Mouse (Mus musculus): Measurements from ENCODE around the gene Tmem233. TPM values are rescaled to one million over a fixed set of nuclear protein-coding genes. Genes with fewer than 3 reads are reported as not detected.

Gene Tmem233
- polyA plus RNA-seq, 1 experiment from 2014 or later = not detected

- Histone ChIP-seq H3K9me3 (ENCODE audit: control insufficient read depth) (no peaks in the 10 kb centered on the region), H3K9ac (ENCODE audit: low read depth, low read length) (no peak overlapping the region), H3K4me1 (replicated peaks; ENCODE audit: control insufficient read depth, insufficient read depth, low read length) (no peaks in the 10 kb centered on the region), H3K4me2 (replicated peaks; ENCODE audit: low read depth) (no peak overlapping the region), H3K36me3 (ENCODE audit: control insufficient read depth, insufficient read depth) (no peaks in the 10 kb centered on the region), H3K27ac (ENCODE audit: low read depth, low read length) (no peak overlapping the region), H3K4me3 (ENCODE audit: low read depth, low read length) (no peak overlapping the region), H3K27me3 (replicated peaks; ENCODE audit: control insufficient read depth, insufficient read depth, low read length) (no peaks in the 10 kb centered on the region; the same call in 1 of the 2 replicates)
- whole genome bisulfite sequencing = 84% methylated on average over 6 of the region's 6 CpGs
- no peak for TF ChIP-seq CTCF (IDR thresholded peaks at IDR 0.05; ENCODE audit: low read depth)
- no peak for ATAC-seq
Measured at GRCm38 (mm10) chr5:116084231-116084630, 1.2 kb upstream of the Tmem233 start.

DNA sequence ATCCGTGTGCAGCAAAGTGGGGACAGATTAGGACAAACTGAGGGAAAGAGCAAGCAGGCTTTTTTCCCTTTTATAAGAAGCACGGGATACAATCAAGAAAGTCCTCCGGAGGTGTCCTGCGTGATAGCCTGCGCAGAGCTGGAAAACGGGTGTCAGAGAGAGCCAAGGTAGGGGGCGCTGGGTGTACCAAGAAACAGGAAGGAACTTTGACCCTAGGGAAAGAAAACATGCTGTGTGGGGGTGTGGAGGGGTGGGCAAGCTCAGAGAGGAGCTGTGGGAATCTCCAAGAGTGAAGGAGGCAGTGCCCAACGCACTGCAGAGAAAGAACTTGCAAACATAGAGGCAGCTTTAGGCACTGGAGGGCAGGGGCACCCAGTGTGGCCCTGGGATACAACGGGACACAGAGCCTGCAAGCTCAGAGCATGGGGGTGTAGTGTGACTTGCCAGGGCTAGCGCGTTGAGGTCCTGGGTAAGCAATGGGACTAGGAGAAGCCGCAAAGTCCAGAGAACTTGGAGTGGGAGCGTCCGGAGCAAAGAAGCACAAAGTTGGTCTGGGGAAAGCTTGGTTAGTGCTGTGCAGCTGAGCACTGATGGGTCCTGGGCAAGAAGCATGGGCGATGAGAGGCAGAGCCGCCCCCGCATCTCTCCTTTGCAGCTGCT is 673 bp downstream of the Tmem233 start:
- ATAC-seq = no peak
- Histone ChIP-seq H3K27ac (ENCODE audit: low read depth, low read length) (no peak overlapping the region), H3K9me3 (ENCODE audit: control insufficient read depth) (no peaks in the 10 kb centered on the region), H3K4me2 (replicated peaks; ENCODE audit: low read depth) (no peak overlapping the region), H3K9ac (ENCODE audit: low read depth, low read length) (no peak overlapping the region), H3K4me1 (replicated peaks; ENCODE audit: control insufficient read depth, insufficient read depth, low read length) (no peaks in the 10 kb centered on the region), H3K27me3 (replicated peaks; ENCODE audit: control insufficient read depth, insufficient read depth, low read length) (no peaks in the 10 kb centered on the region; the same call in 1 of the 2 replicates), H3K4me3 (ENCODE audit: low read depth, low read length) (no peak overlapping the region), H3K36me3 (ENCODE audit: control insufficient read depth, insufficient read depth) (no peaks in the 10 kb centered on the region)
- TF ChIP-seq CTCF (IDR thresholded peaks at IDR 0.05; ENCODE audit: low read depth) = no peak
- 39% methylated on average over 17 of the region's 17 CpGs for WGBS

DNA sequence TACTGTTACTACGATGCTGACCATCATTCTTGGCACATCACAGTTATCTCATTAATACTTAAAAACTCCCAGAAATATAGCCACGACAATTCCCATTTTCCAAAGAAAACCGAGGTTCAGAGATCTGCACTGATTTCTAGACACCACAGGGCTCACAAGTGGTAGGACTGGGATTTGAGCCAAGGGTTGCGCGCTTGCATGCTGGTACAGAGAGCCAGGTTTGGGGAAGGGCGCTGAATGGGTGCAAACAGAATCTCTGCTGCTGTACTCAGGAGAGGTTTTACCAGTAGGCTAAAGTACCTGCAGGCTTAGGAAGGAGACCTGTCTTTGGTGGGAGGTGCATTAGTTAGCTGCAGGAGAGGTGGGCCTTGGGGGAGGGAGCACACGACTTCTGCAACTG is 1.4 kb downstream of the Tmem233 start:
- Histone ChIP-seq H3K9me3 (ENCODE audit: control insufficient read depth) (no peaks in the 10 kb centered on the region), H3K36me3 (ENCODE audit: control insufficient read depth, insufficient read depth) (no peaks in the 10 kb centered on the region), H3K4me2 (replicated peaks; ENCODE audit: low read depth) (no peak overlapping the region), H3K9ac (ENCODE audit: low read depth, low read length) (no peak overlapping the region), H3K27me3 (replicated peaks; ENCODE audit: control insufficient read depth, insufficient read depth, low read length) (no peaks in the 10 kb centered on the region; the same call in 1 of the 2 replicates), H3K27ac (ENCODE audit: low read depth, low read length) (no peak overlapping the region), H3K4me3 (ENCODE audit: low read depth, low read length) (no peak overlapping the region), H3K4me1 (replicated peaks; ENCODE audit: control insufficient read depth, insufficient read depth, low read length) (no peaks in the 10 kb centered on the region)
- ATAC-seq = no peak
- TF ChIP-seq CTCF (IDR thresholded peaks at IDR 0.05; ENCODE audit: low read depth) = no peak
- 76% methylated on average over 7 of the region's 7 CpGs for WGBS

DNA sequence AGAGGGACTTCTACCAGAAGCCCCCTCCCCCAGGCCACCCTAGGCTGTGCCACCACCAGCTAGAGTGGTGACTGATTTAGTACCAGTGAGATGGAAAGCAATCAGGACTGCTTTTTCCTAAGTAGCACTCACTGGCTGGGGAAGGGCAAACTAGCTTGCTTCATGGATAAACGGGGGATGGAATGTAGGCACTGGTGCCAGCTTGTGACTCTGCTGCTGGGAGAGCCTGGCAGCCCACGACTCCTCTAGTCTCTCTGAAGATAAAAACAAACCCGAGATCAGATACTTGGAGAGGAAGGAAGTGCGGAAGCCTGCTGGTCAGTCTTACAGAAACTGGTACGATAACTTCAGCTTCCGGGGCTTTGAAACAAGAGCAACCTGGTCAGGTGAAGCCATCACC is 2.3 kb downstream of the Tmem233 start:
- Histone ChIP-seq H3K9me3 (ENCODE audit: control insufficient read depth) (no peaks in the 10 kb centered on the region), H3K4me2 (replicated peaks; ENCODE audit: low read depth) (no peak overlapping the region), H3K36me3 (ENCODE audit: control insufficient read depth, insufficient read depth) (no peaks in the 10 kb centered on the region), H3K4me3 (ENCODE audit: low read depth, low read length) (no peak overlapping the region), H3K27me3 (replicated peaks; ENCODE audit: control insufficient read depth, insufficient read depth, low read length) (no peaks in the 10 kb centered on the region; the same call in 1 of the 2 replicates), H3K4me1 (replicated peaks; ENCODE audit: control insufficient read depth, insufficient read depth, low read length) (no peaks in the 10 kb centered on the region), H3K9ac (ENCODE audit: low read depth, low read length) (no peak overlapping the region), H3K27ac (ENCODE audit: low read depth, low read length) (no peak overlapping the region)
- WGBS = 60% methylated on average over 6 of the region's 6 CpGs
- no peak for ATAC-seq
- no peak for TF ChIP-seq CTCF (IDR thresholded peaks at IDR 0.05; ENCODE audit: low read depth)

DNA sequence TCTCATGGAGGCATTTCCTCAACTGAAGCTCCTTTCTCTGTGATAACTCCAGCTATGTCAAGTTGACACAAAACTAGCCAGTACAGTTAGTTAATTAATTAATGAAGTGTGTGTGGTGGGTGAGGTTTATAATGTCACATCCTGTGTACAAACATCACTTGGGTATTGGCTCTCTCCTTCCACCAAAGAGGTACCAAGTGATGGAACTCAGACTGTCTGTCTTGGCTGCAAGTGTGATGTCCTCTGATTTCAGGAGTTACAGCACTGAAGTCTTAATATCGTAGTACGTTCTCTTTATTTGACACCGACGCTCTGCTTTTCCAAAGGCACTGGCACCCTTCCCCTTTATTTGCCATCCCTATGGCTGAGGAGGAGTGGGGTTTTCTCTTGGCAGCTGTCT is 13.4 kb downstream of the Tmem233 start:
- ATAC-seq = no peak
- no peaks in the 10 kb centered on the region for H3K9me3 ChIP-seq (ENCODE audit: control insufficient read depth)
- no peaks in the 10 kb centered on the region for H3K36me3 ChIP-seq (ENCODE audit: control insufficient read depth, insufficient read depth)
- H3K27me3 ChIP-seq (replicated peaks; ENCODE audit: control insufficient read depth, insufficient read depth, low read length) = no peaks in the 10 kb centered on the region
- H3K4me3 ChIP-seq (ENCODE audit: low read depth, low read length) = no peak overlapping the region
- H3K4me2 ChIP-seq (replicated peaks; ENCODE audit: low read depth) = no peak overlapping the region
- no peak overlapping the region for H3K9ac ChIP-seq (ENCODE audit: low read depth, low read length)
- no peak overlapping the region for H3K27ac ChIP-seq (ENCODE audit: low read depth, low read length)
- 87% methylated on average over 4 of the region's 4 CpGs for WGBS
- no peak for TF ChIP-seq CTCF (IDR thresholded peaks at IDR 0.05; ENCODE audit: low read depth)
- H3K4me1 ChIP-seq (replicated peaks; ENCODE audit: control insufficient read depth, insufficient read depth, low read length) = no peaks in the 10 kb centered on the region

DNA sequence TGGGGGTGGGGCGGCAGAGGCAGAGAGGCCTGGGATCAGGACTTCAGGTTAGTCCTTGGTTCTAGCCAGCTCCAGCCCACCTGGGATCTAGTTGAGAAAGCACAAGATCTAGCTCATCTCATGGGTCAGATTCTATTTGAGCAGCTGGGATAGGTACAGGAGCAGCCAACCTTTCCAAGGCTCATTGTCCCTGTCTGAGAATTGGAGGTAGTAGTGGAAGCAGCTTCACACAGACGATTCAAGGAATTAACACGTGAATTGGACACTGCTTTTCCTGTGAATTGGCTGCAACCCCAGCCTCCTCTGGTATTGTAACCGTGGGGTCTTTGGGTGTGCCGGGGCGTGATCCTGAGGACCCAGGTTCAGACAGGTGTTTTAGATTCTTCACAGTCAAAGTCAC is 30.2 kb downstream of the Tmem233 start:
- H3K27me3 ChIP-seq (replicated peaks; ENCODE audit: control insufficient read depth, insufficient read depth, low read length) = no peaks in the 10 kb centered on the region
- H3K4me1 ChIP-seq (replicated peaks; ENCODE audit: control insufficient read depth, insufficient read depth, low read length) = no peaks in the 10 kb centered on the region
- 55% methylated on average over 6 of the region's 6 CpGs for WGBS
- no peak overlapping the region for H3K27ac ChIP-seq (ENCODE audit: low read depth, low read length)
- no peak overlapping the region for H3K9ac ChIP-seq (ENCODE audit: low read depth, low read length)
- no peaks in the 10 kb centered on the region for H3K36me3 ChIP-seq (ENCODE audit: control insufficient read depth, insufficient read depth)
- no peaks in the 10 kb centered on the region for H3K9me3 ChIP-seq (ENCODE audit: control insufficient read depth)
- H3K4me3 ChIP-seq (ENCODE audit: low read depth, low read length) = no peak overlapping the region
- ATAC-seq = no peak
- no peak overlapping the region for H3K4me2 ChIP-seq (replicated peaks; ENCODE audit: low read depth)
- TF ChIP-seq CTCF (IDR thresholded peaks at IDR 0.05; ENCODE audit: low read depth) = no peak
